Comparison of ENCODE assay signal across 8 mouse cellular contexts in the genomic region with DNA sequence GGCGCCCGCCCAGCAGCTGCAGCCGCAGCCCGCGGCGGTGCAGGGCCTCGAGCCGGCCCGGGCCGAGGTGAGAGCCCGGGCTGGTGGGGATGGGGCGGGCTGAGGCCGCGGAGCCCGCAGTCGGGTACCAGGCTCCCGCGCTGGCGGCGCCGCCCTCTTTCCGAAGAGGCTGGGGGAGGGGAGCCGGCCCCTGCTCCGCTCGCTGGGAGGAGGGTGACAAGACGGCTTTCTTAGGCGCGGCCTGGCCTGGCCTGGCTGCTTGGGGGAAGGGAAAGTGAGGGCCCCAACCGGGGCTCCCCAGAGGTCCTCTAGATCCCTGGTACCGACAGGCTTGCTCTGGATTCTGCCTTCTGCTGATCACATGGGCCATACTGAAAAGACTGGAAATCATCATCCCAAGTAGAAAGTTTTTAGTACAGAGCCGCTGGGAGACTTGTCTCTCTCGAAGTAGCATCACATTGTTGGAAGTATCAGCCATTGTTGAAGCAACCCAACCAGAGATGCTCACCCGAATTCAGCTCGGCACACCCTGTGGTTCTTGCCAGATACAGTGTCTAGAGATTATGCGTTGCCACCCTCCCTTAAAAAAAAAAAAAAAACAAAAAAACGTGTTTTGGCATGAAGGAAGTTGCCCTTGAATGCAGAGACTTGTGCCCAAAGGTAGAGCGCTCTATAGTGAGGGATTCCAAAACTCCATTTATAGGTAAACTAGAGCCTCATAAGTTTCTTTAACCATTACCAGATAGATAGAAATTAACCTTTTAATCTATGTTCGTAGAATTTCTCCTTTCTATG. TPM values are rescaled to one million over a fixed set of nuclear protein-coding genes. Genes with fewer than 3 reads are reported as not detected.
DNase-seq lines count a peak whose midpoint lies in the region; ATAC-seq and TF ChIP-seq lines count a peak whose summit lies in the region.

No protein-coding gene starts in this region.

- DNase-seq in MEL (ENCODE audit: low read depth, low spot score): peak; percentile 81
- DNase-seq in cerebellum, adult 18-20 months: peak; percentile 64 to 70
- peak; percentile 64 to 72 for DNase-seq in heart, postnatal 36 days
- peak; percentile 41 to 51 for DNase-seq in layer of hippocampus, adult 2 months (ENCODE audit: low spot score in 2 of 2)
- DNase-seq in lung, postnatal 0 days (ENCODE audit: low spot score): peak; percentile 86
- peak; percentile 40 for DNase-seq in ovary, postnatal 10 days (ENCODE audit: low spot score)
- DNase-seq in thymus, postnatal 14 days: peak; percentile 83

- H3K36me3 ChIP-seq in MEL (ENCODE audit: control insufficient read depth in 1 of 2, insufficient read depth in 2 of 2, low read length in 2 of 2): peaks cover 0 to 41% of the 10 kb centered on the region in 2 experiments; a peak in 3 of 4 replicates
- no peaks in the 10 kb centered on the region for H3K36me3 ChIP-seq in forebrain, embryonic 16.5 days (ENCODE audit: control insufficient read depth, insufficient read depth)
- H3K36me3 ChIP-seq in lung, postnatal 0 days (ENCODE audit: insufficient read depth, low read length): no peaks in the 10 kb centered on the region

- H3K27ac ChIP-seq in MEL (ENCODE audit: control insufficient read depth, low read depth, low read length): peak overlapping the region; percentile 42
- peak overlapping the region; percentile 93 for H3K27ac ChIP-seq in forebrain, embryonic 16.5 days (ENCODE audit: low read length)
- H3K27ac ChIP-seq in layer of hippocampus, adult 2 months: peak overlapping the region; percentile 87
- H3K27ac ChIP-seq in lung, postnatal 0 days (ENCODE audit: low read length): peak overlapping the region; percentile 94

- no peak for TF ChIP-seq RAD21 in MEL (IDR thresholded peaks at IDR 0.05; ENCODE audit: low read depth, low read length)

- intact Hi-C loops in heart, postnatal 36 days (cut with DNase I): loop anchor here (2.0 kb wide), 1 partner anchor 44 kb away; a partner anchor contains a TSS

- no peaks in the 10 kb centered on the region for H3K27me3 ChIP-seq in MEL (ENCODE audit: control insufficient read depth in 1 of 2, insufficient read depth in 2 of 2, low read length in 2 of 2)
- H3K27me3 ChIP-seq in forebrain, embryonic 16.5 days (replicated peaks; ENCODE audit: control insufficient read depth, insufficient read depth, low read length): no peaks in the 10 kb centered on the region
- no peaks in the 10 kb centered on the region for H3K27me3 ChIP-seq in lung, postnatal 0 days (replicated peaks; ENCODE audit: insufficient read depth, low read length)

- H3K9me3 ChIP-seq in MEL (replicated peaks; ENCODE audit: insufficient read depth, low read length): no peaks in the 10 kb centered on the region
- no peaks in the 10 kb centered on the region for H3K9me3 ChIP-seq in forebrain, embryonic 16.5 days (ENCODE audit: control insufficient read depth, low read length)
- H3K9me3 ChIP-seq in lung, postnatal 0 days (ENCODE audit: low read length): no peaks in the 10 kb centered on the region

- H3K4me2 ChIP-seq in forebrain, embryonic 16.5 days (ENCODE audit: low read length): peak overlapping the region; percentile 80
- peak overlapping the region; percentile 71 for H3K4me2 ChIP-seq in lung, postnatal 0 days (replicated peaks; ENCODE audit: low read depth, low read length)

- no peak for TF ChIP-seq CTCF in MEL (IDR thresholded peaks at IDR 0.05 in 2 of 3, conservative IDR thresholded peaks at IDR 0.05 in 1 of 3; ENCODE audit: control insufficient read depth in 1 of 3, insufficient read depth in 1 of 3, low read depth in 2 of 3, low read length in 3 of 3, poor library complexity in 1 of 3, severe bottlenecking in 1 of 3)
- no peak for TF ChIP-seq CTCF in layer of hippocampus, adult 2 months (conservative IDR thresholded peaks at IDR 0.05)
- TF ChIP-seq CTCF in lung, postnatal 0 days (IDR thresholded peaks at IDR 0.05): no peak

- ATAC-seq in forebrain, embryonic 16.5 days: peak; percentile 89
- peak; percentile 91 for ATAC-seq in lung, postnatal 0 days

- peaks cover 42% of the 10 kb centered on the region for H3K79me2 ChIP-seq in MEL (ENCODE audit: control insufficient read depth, insufficient read depth, low read length, poor library complexity)

- peaks cover 10 to 27% of the 10 kb centered on the region in 2 experiments for H3K4me1 ChIP-seq in MEL (ENCODE audit: control insufficient read depth in 1 of 2, insufficient read depth in 2 of 2, low read length in 2 of 2)
- peaks cover 15% of the 10 kb centered on the region for H3K4me1 ChIP-seq in forebrain, embryonic 16.5 days (replicated peaks; ENCODE audit: control insufficient read depth, insufficient read depth, low read length)
- H3K4me1 ChIP-seq in lung, postnatal 0 days (ENCODE audit: insufficient read depth, low read depth, low read length): peaks cover 11% of the 10 kb centered on the region

- 0 out of 4 replicates have a peak, but pooled peaks of 1 of the 2 experiments have one; percentile 5 for TF ChIP-seq POLR2A in MEL (IDR thresholded peaks at IDR 0.05; ENCODE audit: control insufficient read depth in 1 of 2, insufficient read depth in 1 of 2, low read depth in 1 of 2, low read length in 2 of 2, poor library complexity in 1 of 2)

- H3K4me3 ChIP-seq in MEL (ENCODE audit: control insufficient read depth in 1 of 2, insufficient read depth in 1 of 2, low read depth in 2 of 2, low read length in 2 of 2): peak overlapping the region; percentile 77 to 88
- peak overlapping the region; percentile 80 for H3K4me3 ChIP-seq in forebrain, embryonic 16.5 days (replicated peaks; ENCODE audit: low read length)
- peak overlapping the region; percentile 59 for H3K4me3 ChIP-seq in layer of hippocampus, adult 2 months
- peak overlapping the region; percentile 61 for H3K4me3 ChIP-seq in lung, postnatal 0 days (ENCODE audit: low read depth, low read length)

- 3% methylated on average over 38 of the region's 38 CpGs for WGBS in forebrain, embryonic 16.5 days
- WGBS in lung, postnatal 0 days: 3% methylated on average over 32 of the region's 38 CpGs

- TF ChIP-seq EP300 in MEL (IDR thresholded peaks at IDR 0.05; ENCODE audit: low read depth in 1 of 2, low read length in 2 of 2): peak in 1 of 2 experiments; percentile 29; a peak in 1 of 4 replicates
- TF ChIP-seq EP300 in lung, postnatal 0 days (IDR thresholded peaks at IDR 0.05): no peak

- peak overlapping the region; percentile 88 for H3K9ac ChIP-seq in MEL (ENCODE audit: control insufficient read depth, low read depth, low read length, poor library complexity, severe bottlenecking)
- peak overlapping the region; percentile 91 for H3K9ac ChIP-seq in forebrain, embryonic 16.5 days (replicated peaks; ENCODE audit: low read depth, low read length)
- H3K9ac ChIP-seq in lung, postnatal 0 days (replicated peaks; ENCODE audit: low read depth): peak overlapping the region; percentile 60

TF ChIP-seq in MEL, 35 proteins besides CTCF, POLR2A, EP300 and RAD21 (continues in another document):
- TF ChIP-seq E2F4 (IDR thresholded peaks at IDR 0.05; ENCODE audit: borderline replicate concordance, low read depth, low read length): no peak
- peak; percentile 24; the same call in 1 of the 2 replicates for TF ChIP-seq CHD2 (IDR thresholded peaks at IDR 0.05; ENCODE audit: low read length)
- no peak for TF ChIP-seq ZKSCAN1 (IDR thresholded peaks at IDR 0.05; ENCODE audit: low read depth, low read length)
- no peak for TF ChIP-seq ETS1 (IDR thresholded peaks at IDR 0.05; ENCODE audit: low read depth, low read length)
- no peak for TF ChIP-seq NELFE (IDR thresholded peaks at IDR 0.05; ENCODE audit: low read depth, low read length)
- TF ChIP-seq MEF2A (IDR thresholded peaks at IDR 0.05; ENCODE audit: extremely low read depth, insufficient replicate concordance, low read depth, low read length, poor library complexity, severe bottlenecking): no peak
- TF ChIP-seq TCF12 (IDR thresholded peaks at IDR 0.05; ENCODE audit: low read depth, low read length): no peak
- TF ChIP-seq GABPA (IDR thresholded peaks at IDR 0.05; ENCODE audit: low read depth, low read length): no peak
- no peak; the same call in 1 of the 2 replicates for TF ChIP-seq SIN3A (IDR thresholded peaks at IDR 0.05; ENCODE audit: low read length)
- TF ChIP-seq JUND (IDR thresholded peaks at IDR 0.05; ENCODE audit: low read depth, low read length): no peak
- TF ChIP-seq CHD1 (IDR thresholded peaks at IDR 0.05; ENCODE audit: low read depth, low read length): 0 out of 2 replicates have a peak, but pooled peaks have one; percentile 67
- no peak for TF ChIP-seq MAFK (IDR thresholded peaks at IDR 0.05; ENCODE audit: borderline replicate concordance, low read depth, low read length)
- no peak for TF ChIP-seq ZMIZ1 (IDR thresholded peaks at IDR 0.05; ENCODE audit: low read depth, low read length)
- TF ChIP-seq HCFC1 (IDR thresholded peaks at IDR 0.05; ENCODE audit: low read depth, low read length): 0 out of 2 replicates have a peak, but pooled peaks have one; percentile 34
- no peak for TF ChIP-seq POLR2AphosphoS2 (IDR thresholded peaks at IDR 0.05; ENCODE audit: low read length)
- peak; percentile 6; the same call in 1 of the 2 replicates for TF ChIP-seq USF1 (IDR thresholded peaks at IDR 0.05; ENCODE audit: low read depth, low read length)
- TF ChIP-seq BHLHE40 (IDR thresholded peaks at IDR 0.05; ENCODE audit: borderline replicate concordance, low read depth, low read length): 0 out of 2 replicates have a peak, but pooled peaks have one; percentile 39
- no peak for TF ChIP-seq GATA1 (IDR thresholded peaks at IDR 0.05; ENCODE audit: low read depth, low read length)
- TF ChIP-seq MXI1 (IDR thresholded peaks at IDR 0.05; ENCODE audit: low read depth, low read length): no peak

RNA-seq across cellular contexts. Expression of a gene that starts 0.8 kb away (rescaled TPM):
- total RNA-seq in MEL (2012; rRNA removed): 73.0 and 77.7 TPM in 2 replicates
- 100 to 1,000 TPM in 1 of 2 experiments, 10 to 100 TPM in 1; 66.5 to 154 TPM for polyA plus RNA-seq in MEL (2012; ENCODE audit: insufficient read depth in 1 of 2, insufficient read length in 2 of 2, low read depth in 1 of 2, low replicate concordance in 2 of 2, missing spikeins in 1 of 2)
- 40.3 and 45.9 TPM in 2 replicates for polyA plus RNA-seq in forebrain, embryonic 16.5 days (2015; fragmentation: Nextera tagmentation; extraction: Ambion mirVana)
- total RNA-seq in heart, postnatal 36 days (2021): 10 to 100 TPM; 19.3 to 23.3 TPM
- total RNA-seq in layer of hippocampus, adult 2 months (2021): 10 to 100 TPM; 32.9 to 35.2 TPM
- polyA plus RNA-seq in lung, postnatal 0 days (2015; fragmentation: Nextera tagmentation; extraction: Ambion mirVana): 107 and 112 TPM in 2 replicates

RNA-seq across cellular contexts. Expression of a gene that starts 44.4 kb away (rescaled TPM):
- 17.0 and 18.3 TPM in 2 replicates for total RNA-seq in MEL (2012; rRNA removed)
- 10 to 100 TPM in 1 of 2 experiments, not detected in 1; 33.2 TPM for polyA plus RNA-seq in MEL (2012; ENCODE audit: insufficient read depth in 1 of 2, insufficient read length in 2 of 2, low read depth in 1 of 2, low replicate concordance in 2 of 2, missing spikeins in 1 of 2)
- polyA plus RNA-seq in forebrain, embryonic 16.5 days (2015; fragmentation: Nextera tagmentation; extraction: Ambion mirVana): 17.3 and 19.8 TPM in 2 replicates
- 1 to 10 TPM; 9.0 to 9.2 TPM for total RNA-seq in heart, postnatal 36 days (2021)
- 10 to 100 TPM; 16.8 to 18.8 TPM for total RNA-seq in layer of hippocampus, adult 2 months (2021)
- polyA plus RNA-seq in lung, postnatal 0 days (2015; fragmentation: Nextera tagmentation; extraction: Ambion mirVana): 48.1 and 49.3 TPM in 2 replicates

Comparison
In these comparisons a context has a peak if more than half of its experiments do, and no peak if none do; other contexts are left out.
1. Peak in every context shown above with its lines: DNase-seq, ATAC-seq, H3K4me3 ChIP-seq and H3K27ac ChIP-seq.
2. H3K27ac ChIP-seq: peak in every context shown above with its lines; median percentile 94 in lung, postnatal 0 days; 93 in forebrain, embryonic 16.5 days; 87 in layer of hippocampus, adult 2 months; 42 in MEL.